Comparison of ENCODE assay signal across 9 mouse cellular contexts in genomic region chr13:29273693-29274221, GRCm38 (mm10).
DNase-seq lines count a peak whose midpoint lies in the region; ATAC-seq and TF ChIP-seq lines count a peak whose summit lies in the region.
"Had no signal": no experiment of that assay in that cellular context is flagged by ENCODE, and none has a peak within 500 bp of the region (broad histone marks: within the 10 kb centered on the region; RNA-seq: fewer than 3 reads in every experiment).

No protein-coding gene starts in this region.

- TF ChIP-seq POLR2A in cerebellum, adult 2 months (IDR thresholded peaks at IDR 0.05; ENCODE audit: borderline replicate concordance, insufficient read depth, low read length), result no peak

- H3K9me3 ChIP-seq in hindbrain, embryonic 15.5 days, result no peaks in the 10 kb centered on the region
- no peaks in the 10 kb centered on the region for H3K9me3 ChIP-seq in midbrain, embryonic 14.5 days (ENCODE audit: control insufficient read depth, low read length)

- ATAC-seq in hindbrain, embryonic 15.5 days (ENCODE audit: low FRiP score, low read depth), result peak; percentile 54
- peak; percentile 55; the same call in 1 of the 2 replicates for ATAC-seq in midbrain, embryonic 14.5 days (ENCODE audit: low FRiP score, low TSS enrichment)
- ATAC-seq: lung, postnatal 0 days had no signal

- WGBS in cerebellum, adult 2 months, result 31% methylated on average over 4 of the region's 4 CpGs
- 35% methylated on average over 4 of the region's 4 CpGs for WGBS in hindbrain, embryonic 15.5 days
- WGBS in midbrain, embryonic 14.5 days, result 18% methylated on average over 4 of the region's 4 CpGs

- 0 out of 2 replicates have a peak overlapping the region, but pooled peaks have one; percentile 8 for H3K27ac ChIP-seq in cerebellum, adult 2 months (ENCODE audit: insufficient read depth, low read length)
- H3K27ac ChIP-seq in hindbrain, embryonic 15.5 days (replicated peaks), result peak overlapping the region; percentile 67
- H3K27ac ChIP-seq in midbrain, embryonic 14.5 days (replicated peaks; ENCODE audit: low read depth, low read length), result peak overlapping the region; percentile 66

- H3K9ac ChIP-seq in hindbrain, embryonic 15.5 days, result no peak overlapping the region
- H3K9ac ChIP-seq in midbrain, embryonic 14.5 days (replicated peaks; ENCODE audit: low read length), result no peak overlapping the region

- peaks cover 13% of the 10 kb centered on the region for H3K4me1 ChIP-seq in cerebellum, adult 2 months (ENCODE audit: control insufficient read depth, insufficient read depth, low read length)
- H3K4me1 ChIP-seq in hindbrain, embryonic 15.5 days (replicated peaks), result peaks cover 14% of the 10 kb centered on the region
- H3K4me1 ChIP-seq in midbrain, embryonic 14.5 days (ENCODE audit: control insufficient read depth, insufficient read depth, low read length), result peaks cover 10% of the 10 kb centered on the region; the same call in 1 of the 2 replicates

- no peaks in the 10 kb centered on the region for H3K27me3 ChIP-seq in cerebellum, adult 2 months (ENCODE audit: control insufficient read depth, insufficient read depth, low read length)
- H3K27me3 ChIP-seq in hindbrain, embryonic 15.5 days, result no peaks in the 10 kb centered on the region
- H3K27me3 ChIP-seq in midbrain, embryonic 14.5 days (ENCODE audit: control insufficient read depth, insufficient read depth, low read length), result no peaks in the 10 kb centered on the region

- no peaks in the 10 kb centered on the region for H3K36me3 ChIP-seq in hindbrain, embryonic 15.5 days
- no peaks in the 10 kb centered on the region for H3K36me3 ChIP-seq in midbrain, embryonic 14.5 days (ENCODE audit: control insufficient read depth, insufficient read depth, low read length)

- H3K4me3 ChIP-seq in cerebellum, adult 2 months (replicated peaks; ENCODE audit: insufficient read depth, low read depth, low read length), result no peak overlapping the region
- no peak overlapping the region for H3K4me3 ChIP-seq in hindbrain, embryonic 15.5 days
- H3K4me3 ChIP-seq in midbrain, embryonic 14.5 days (replicated peaks; ENCODE audit: low read depth, low read length), result no peak overlapping the region

- no peak overlapping the region for H3K4me2 ChIP-seq in hindbrain, embryonic 15.5 days
- no peak overlapping the region for H3K4me2 ChIP-seq in midbrain, embryonic 14.5 days (ENCODE audit: low read length)

- DNase-seq in frontal cortex, postnatal 36 days (ENCODE audit: low spot score in 2 of 2), result peak; percentile 21 to 46
- DNase-seq in frontal cortex, postnatal 14 days (ENCODE audit: low spot score in 2 of 2), result no peak
- peak; percentile 29 to 38 for DNase-seq in cerebellum, adult 2 months
- peak; percentile 64 for DNase-seq in midbrain, embryonic 14.5 days
- no peak for DNase-seq in testis, postnatal 10 days (ENCODE audit: low spot score)
- DNase-seq in adrenal gland, postnatal 14 days, result no peak
- no peak for DNase-seq in thymus, postnatal 36 days

- TF ChIP-seq CTCF in cerebellum, adult 2 months (IDR thresholded peaks at IDR 0.05; ENCODE audit: borderline replicate concordance, insufficient read depth, low read depth, low read length), result no peak

Comparison
In these comparisons a context has a peak if more than half of its experiments do, and no peak if none do; other contexts are left out.
1. DNase-seq: peak in frontal cortex, postnatal 36 days (2 of 2), cerebellum, adult 2 months (2 of 2) and midbrain, embryonic 14.5 days (single experiment); none in frontal cortex, postnatal 14 days (0 of 2), testis, postnatal 10 days (single experiment), adrenal gland, postnatal 14 days (single experiment) and thymus, postnatal 36 days (0 of 2).
2. H3K27ac ChIP-seq: peak in every context shown above with its lines; median percentile 67 in hindbrain, embryonic 15.5 days; 66 in midbrain, embryonic 14.5 days; 8 in cerebellum, adult 2 months.